ENCODE assay signal across 25 mouse cellular contexts in genomic region chr9:63022486-63022885, GRCm38 (mm10).
"Had no signal": no experiment of that assay in that cellular context is flagged by ENCODE, and none has a peak within 500 bp of the region (broad histone marks: within the 10 kb centered on the region; RNA-seq: fewer than 3 reads in every experiment).

No protein-coding gene starts in this region.

- ATAC-seq: forebrain, postnatal 0 days; hindbrain, postnatal 0 days; intestine, embryonic 15.5 days; intestine, postnatal 0 days; liver, postnatal 0 days had no signal

- H3K4me2 ChIP-seq: heart, embryonic 13.5 days; heart, embryonic 15.5 days; hindbrain, embryonic 13.5 days; hindbrain, embryonic 15.5 days; intestine, embryonic 15.5 days; kidney, embryonic 15.5 days; limb, embryonic 12.5 days; liver, embryonic 11.5 days; liver, embryonic 13.5 days; liver, embryonic 15.5 days had no signal

- H3K27ac ChIP-seq: heart, embryonic 13.5 days; heart, embryonic 15.5 days; hindbrain, embryonic 13.5 days; hindbrain, embryonic 15.5 days; hindbrain, postnatal 0 days; intestine, embryonic 15.5 days; kidney, embryonic 15.5 days; kidney, postnatal 0 days; layer of hippocampus, adult 2 months; left cerebral cortex, adult 2 months; limb, embryonic 10.5 days; limb, embryonic 12.5 days; liver, embryonic 13.5 days; liver, embryonic 15.5 days had no signal

- H3K4me3 ChIP-seq: heart, embryonic 13.5 days; heart, embryonic 15.5 days; hindbrain, embryonic 13.5 days; hindbrain, embryonic 15.5 days; intestine, embryonic 15.5 days; kidney, embryonic 15.5 days; layer of hippocampus, adult 2 months; left cerebral cortex, adult 2 months; limb, embryonic 10.5 days; limb, embryonic 12.5 days; liver, embryonic 13.5 days; liver, embryonic 15.5 days had no signal

- DNase-seq: forebrain, postnatal 0 days; gastrocnemius, postnatal 14 days; gastrocnemius, postnatal 36 days; heart, postnatal 14 days; heart, postnatal 36 days; kidney, adult 18-20 months; kidney, postnatal 14 days; kidney, postnatal 4 days; liver, embryonic 13.5 days; liver, postnatal 0 days had no signal

- H3K9ac ChIP-seq: forebrain, postnatal 0 days; heart, embryonic 13.5 days; heart, embryonic 15.5 days; hindbrain, embryonic 13.5 days; hindbrain, embryonic 15.5 days; intestine, embryonic 15.5 days; kidney, embryonic 15.5 days; limb, embryonic 12.5 days; liver, embryonic 13.5 days; liver, embryonic 15.5 days; liver, postnatal 0 days had no signal

- H3K36me3 ChIP-seq: heart, embryonic 13.5 days; heart, embryonic 15.5 days; hindbrain, embryonic 13.5 days; hindbrain, embryonic 15.5 days; intestine, embryonic 15.5 days; kidney, embryonic 15.5 days; limb, embryonic 10.5 days; limb, embryonic 12.5 days; liver, embryonic 13.5 days; liver, embryonic 15.5 days had no signal

- H3K27me3 ChIP-seq: heart, embryonic 13.5 days; heart, embryonic 15.5 days; hindbrain, embryonic 13.5 days; hindbrain, embryonic 15.5 days; intestine, embryonic 15.5 days; kidney, embryonic 15.5 days; liver, embryonic 13.5 days had no signal

- H3K4me1 ChIP-seq: heart, embryonic 13.5 days; heart, embryonic 15.5 days; hindbrain, embryonic 13.5 days; hindbrain, embryonic 15.5 days; intestine, embryonic 15.5 days; kidney, embryonic 15.5 days; limb, embryonic 10.5 days; limb, embryonic 12.5 days; liver, embryonic 13.5 days; liver, embryonic 15.5 days had no signal

- H3K9me3 ChIP-seq: heart, embryonic 15.5 days; hindbrain, embryonic 15.5 days; intestine, embryonic 15.5 days; kidney, embryonic 15.5 days; limb, embryonic 10.5 days; liver, embryonic 13.5 days; liver, embryonic 15.5 days had no signal
